Mouse (Mus musculus): ENCODE measurements around the gene Gfer. TPM values are rescaled to one million over a fixed set of nuclear protein-coding genes. Genes with fewer than 3 reads are reported as not detected.
A peak's percentile ranks its signal among the peaks of the same experiment; 100 is the strongest.
"Not testable (repeated sequence)": the region's sequence is repeated elsewhere in the genome, so short reads cannot be mapped to it uniquely, and the experiment has no call there.

Gene Gfer
- polyA plus RNA-seq, 1 experiment from 2014 or later: 27.7 TPM

DNA sequence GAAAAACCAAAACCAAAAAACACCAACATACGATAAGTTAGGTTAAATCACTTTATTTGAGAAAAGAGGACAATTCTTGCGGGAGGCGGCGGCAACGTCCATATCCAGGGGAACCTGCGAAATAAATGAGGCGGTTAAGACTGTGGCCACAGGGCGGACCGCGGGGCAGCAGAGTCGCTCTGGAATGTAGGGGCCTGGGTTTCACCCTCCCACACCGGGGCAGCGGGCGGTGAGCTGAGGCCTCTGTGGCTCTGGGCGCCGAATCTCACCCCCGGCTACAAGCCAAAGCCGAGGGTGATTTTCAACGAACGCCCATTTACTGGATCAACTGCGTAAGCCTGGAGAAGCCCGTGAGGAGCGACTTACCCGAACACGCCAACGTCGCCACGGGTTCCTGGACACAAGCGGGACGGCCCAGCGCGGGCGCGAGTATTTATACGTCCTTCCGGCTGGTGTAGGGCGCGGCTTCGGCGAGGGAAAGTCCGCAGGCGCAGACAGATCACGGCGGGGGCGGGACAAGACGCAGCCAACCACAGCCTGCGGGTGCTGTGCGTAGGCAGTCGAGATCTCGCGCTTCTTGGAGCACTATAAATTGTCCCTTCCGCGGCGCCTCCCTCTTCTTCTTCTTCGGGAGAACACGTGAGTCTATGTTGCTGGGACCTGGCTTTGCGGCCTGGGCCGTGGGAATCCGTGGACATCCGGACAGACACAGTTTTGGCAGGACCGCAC is 23.7 kb upstream of the Gfer start:
- no peaks in the 10 kb centered on the region for H3K27me3 ChIP-seq (ENCODE audit: control insufficient read depth, insufficient read depth, low read length)
- peak overlapping the region; percentile 88 for H3K9ac ChIP-seq (ENCODE audit: low read length)
- no peaks in the 10 kb centered on the region for H3K9me3 ChIP-seq (ENCODE audit: control insufficient read depth, low read length)
- TF ChIP-seq EP300 (optimal IDR thresholded peaks at IDR 0.05): peak; percentile 77
- peak; percentile 29 for TF ChIP-seq CTCF (IDR thresholded peaks at IDR 0.05; ENCODE audit: low read depth)
- peak overlapping the region; percentile 50 for H3K4me3 ChIP-seq (ENCODE audit: low read depth, low read length)
- H3K36me3 ChIP-seq (ENCODE audit: control insufficient read depth, insufficient read depth, low read length): peaks cover 10% of the 10 kb centered on the region
- H3K27ac ChIP-seq (replicated peaks): peak overlapping the region; percentile 94
- peak overlapping the region; percentile 66 for H3K4me2 ChIP-seq (replicated peaks; ENCODE audit: low read depth)
- 0 out of 2 replicates have a peak, but pooled peaks cover 2% of the 10 kb centered on the region for H3K4me1 ChIP-seq (replicated peaks; ENCODE audit: control insufficient read depth, insufficient read depth)
- ATAC-seq (ENCODE audit: low FRiP score, low TSS enrichment) (peak; percentile 97), DNase-seq (ENCODE audit: low spot score) (peak; percentile 99)
- WGBS: under 1% methylated on average over 61 of the region's 61 CpGs

DNA sequence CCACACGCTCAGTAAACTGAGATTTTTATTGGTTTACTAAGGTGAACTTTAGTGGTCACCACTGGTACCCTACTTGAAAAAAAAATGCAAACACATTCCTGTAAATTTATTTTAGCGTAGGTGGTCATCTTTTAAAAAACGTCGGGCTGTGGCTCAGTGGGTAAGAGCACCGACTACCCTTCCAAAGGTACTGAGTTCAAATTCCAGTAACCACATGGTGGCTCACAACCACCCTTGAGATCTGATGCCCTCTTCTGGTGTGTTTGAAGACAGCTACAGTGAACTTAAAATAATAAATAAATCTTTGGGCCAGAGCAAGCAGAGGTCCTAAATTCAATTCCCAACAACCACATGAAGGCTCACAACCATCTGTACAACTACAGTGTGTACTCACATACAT is 23.0 kb upstream of the Gfer start:
- not testable (repeated sequence) for H3K9me3 ChIP-seq (ENCODE audit: control insufficient read depth, low read length); H3K27ac ChIP-seq (replicated peaks); H3K4me1 ChIP-seq (replicated peaks; ENCODE audit: control insufficient read depth, insufficient read depth); ATAC-seq (ENCODE audit: low FRiP score, low TSS enrichment); DNase-seq (ENCODE audit: low spot score); H3K27me3 ChIP-seq (ENCODE audit: control insufficient read depth, insufficient read depth, low read length); H3K36me3 ChIP-seq (ENCODE audit: control insufficient read depth, insufficient read depth, low read length)
- 54% methylated on average over 5 of the region's 5 CpGs for WGBS
- peak; percentile 51 for TF ChIP-seq CTCF (IDR thresholded peaks at IDR 0.05; ENCODE audit: low read depth)
- H3K9ac ChIP-seq (ENCODE audit: low read length): peak overlapping the region; percentile 61; the same call in 1 of the 2 replicates
- H3K4me2 ChIP-seq (replicated peaks; ENCODE audit: low read depth): peak overlapping the region; percentile 24
- H3K4me3 ChIP-seq (ENCODE audit: low read depth, low read length): peak overlapping the region; percentile 50

DNA sequence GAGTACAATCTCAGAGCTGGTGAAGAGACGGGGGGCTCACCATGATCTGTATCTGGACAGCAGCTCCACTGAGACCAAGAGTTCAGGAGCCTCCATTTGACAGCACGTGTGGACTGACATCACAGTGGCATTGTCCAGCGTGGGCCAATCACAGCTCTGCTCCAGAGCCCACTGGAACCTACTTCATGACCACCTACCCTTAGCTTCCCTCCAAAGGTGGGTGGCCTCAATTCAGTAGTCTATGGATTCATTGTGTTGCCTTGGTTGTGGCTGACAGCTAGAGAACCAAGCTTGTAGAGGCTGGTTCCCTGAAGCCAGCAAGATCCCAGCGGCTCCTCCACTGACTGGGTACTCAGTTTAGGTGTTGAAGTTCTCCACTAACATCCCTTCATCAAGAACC is 22.0 kb upstream of the Gfer start, which contains the start of the genes Rnf151 and Rps2:
Gene Rnf151, minus strand, starts transcription at position 121 of the 400 bp plus-strand sequence.
Gene Rps2, plus strand, starts transcription at position 174 of the 400 bp plus-strand sequence.
- Histone ChIP-seq H3K27me3 (ENCODE audit: control insufficient read depth, insufficient read depth, low read length) (no peaks in the 10 kb centered on the region), H3K36me3 (ENCODE audit: control insufficient read depth, insufficient read depth, low read length) (peaks cover 10% of the 10 kb centered on the region), H3K9me3 (ENCODE audit: control insufficient read depth, low read length) (no peaks in the 10 kb centered on the region), H3K4me3 (ENCODE audit: low read depth, low read length) (peak within 1 kb of the TSS; percentile 50), H3K9ac (ENCODE audit: low read length) (no peak within 1 kb of the TSS), H3K27ac (replicated peaks) (no peak within 1 kb of the TSS), H3K4me1 (replicated peaks; ENCODE audit: control insufficient read depth, insufficient read depth) (0 out of 2 replicates have a peak, but pooled peaks cover 2% of the 10 kb centered on the region), H3K4me2 (replicated peaks; ENCODE audit: low read depth) (peak within 1 kb of the TSS; percentile 24)
- no peak for ATAC-seq (ENCODE audit: low FRiP score, low TSS enrichment)
- no peak for DNase-seq (ENCODE audit: low spot score)
- WGBS: 77% methylated on average over 4 of the region's 4 CpGs
- TF ChIP-seq CTCF (IDR thresholded peaks at IDR 0.05; ENCODE audit: low read depth) (no peak), EP300 (optimal IDR thresholded peaks at IDR 0.05) (no peak)

DNA sequence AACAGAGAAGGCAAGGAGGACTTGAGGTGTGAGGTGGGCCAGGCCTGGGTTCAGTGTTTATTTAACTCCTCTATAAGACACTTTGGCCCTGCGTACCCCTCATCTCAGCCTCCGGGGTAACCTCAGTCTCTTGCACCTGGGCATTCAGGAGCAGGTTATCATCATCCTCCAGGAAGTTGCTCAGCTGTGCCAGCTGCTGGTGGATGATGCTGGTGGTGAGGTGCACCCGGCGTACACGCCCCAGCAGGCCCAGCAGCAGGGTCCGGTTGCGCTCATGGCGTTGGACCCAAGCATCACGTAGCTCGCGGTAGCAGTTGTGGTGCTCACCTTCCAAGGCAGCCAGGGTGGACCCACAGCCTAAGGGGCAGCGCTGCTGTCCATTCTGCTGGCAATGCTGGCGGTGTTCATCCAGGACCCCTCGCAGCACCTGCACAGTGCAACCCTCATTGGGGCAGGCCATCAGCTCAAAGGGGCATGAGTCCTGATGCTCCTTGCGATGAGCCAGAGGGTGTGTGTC is 20.3 kb upstream of the Gfer start:
- no peak for DNase-seq (ENCODE audit: low spot score)
- no peak overlapping the region for H3K4me3 ChIP-seq (ENCODE audit: low read depth, low read length)
- H3K9ac ChIP-seq (ENCODE audit: low read length): no peak overlapping the region
- no peaks in the 10 kb centered on the region for H3K4me1 ChIP-seq (replicated peaks; ENCODE audit: control insufficient read depth, insufficient read depth)
- no peak overlapping the region for H3K4me2 ChIP-seq (replicated peaks; ENCODE audit: low read depth)
- ATAC-seq (ENCODE audit: low FRiP score, low TSS enrichment): no peak
- H3K36me3 ChIP-seq (ENCODE audit: control insufficient read depth, insufficient read depth, low read length): peaks cover under 1% of the 10 kb centered on the region; the same call in 1 of the 2 replicates
- 94% methylated on average over 15 of the region's 15 CpGs for WGBS
- H3K9me3 ChIP-seq (ENCODE audit: control insufficient read depth, low read length): no peaks in the 10 kb centered on the region
- no peaks in the 10 kb centered on the region for H3K27me3 ChIP-seq (ENCODE audit: control insufficient read depth, insufficient read depth, low read length)
- TF ChIP-seq CTCF (IDR thresholded peaks at IDR 0.05; ENCODE audit: low read depth) (no peak), EP300 (optimal IDR thresholded peaks at IDR 0.05) (no peak)
- H3K27ac ChIP-seq (replicated peaks): no peak overlapping the region

DNA sequence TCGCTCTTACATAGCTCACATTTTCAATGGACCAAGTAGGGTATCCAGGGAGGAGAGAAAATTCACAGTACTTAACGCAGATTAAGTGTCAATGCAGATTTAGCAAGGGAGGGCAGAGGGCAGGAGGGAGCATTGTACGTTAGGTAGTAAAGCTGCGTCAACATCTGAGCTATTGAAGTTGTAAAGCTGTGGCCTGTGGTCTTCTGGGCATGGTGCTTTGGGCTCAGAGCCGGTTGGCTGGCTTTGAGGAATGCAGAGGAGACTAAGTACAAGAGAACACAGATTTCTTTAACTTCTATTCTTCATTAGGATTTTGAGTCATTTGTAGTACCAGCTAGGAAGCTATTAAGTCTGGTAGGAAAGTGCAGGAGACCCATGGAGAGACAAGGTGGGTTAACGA is 19.6 kb upstream of the Gfer start:
- ATAC-seq (ENCODE audit: low FRiP score, low TSS enrichment): no peak
- no peaks in the 10 kb centered on the region for H3K9me3 ChIP-seq (ENCODE audit: control insufficient read depth, low read length)
- H3K27me3 ChIP-seq (ENCODE audit: control insufficient read depth, insufficient read depth, low read length): no peaks in the 10 kb centered on the region
- H3K9ac ChIP-seq (ENCODE audit: low read length): no peak overlapping the region
- no peaks in the 10 kb centered on the region for H3K4me1 ChIP-seq (replicated peaks; ENCODE audit: control insufficient read depth, insufficient read depth)
- no peaks in the 10 kb centered on the region for H3K36me3 ChIP-seq (ENCODE audit: control insufficient read depth, insufficient read depth, low read length)
- no peak for DNase-seq (ENCODE audit: low spot score)
- H3K27ac ChIP-seq (replicated peaks): no peak overlapping the region
- no peak overlapping the region for H3K4me2 ChIP-seq (replicated peaks; ENCODE audit: low read depth)
- no peak overlapping the region for H3K4me3 ChIP-seq (ENCODE audit: low read depth, low read length)
- TF ChIP-seq EP300 (optimal IDR thresholded peaks at IDR 0.05) (no peak), CTCF (IDR thresholded peaks at IDR 0.05; ENCODE audit: low read depth) (no peak)
- WGBS: 69% methylated on average over 6 of the region's 6 CpGs

DNA sequence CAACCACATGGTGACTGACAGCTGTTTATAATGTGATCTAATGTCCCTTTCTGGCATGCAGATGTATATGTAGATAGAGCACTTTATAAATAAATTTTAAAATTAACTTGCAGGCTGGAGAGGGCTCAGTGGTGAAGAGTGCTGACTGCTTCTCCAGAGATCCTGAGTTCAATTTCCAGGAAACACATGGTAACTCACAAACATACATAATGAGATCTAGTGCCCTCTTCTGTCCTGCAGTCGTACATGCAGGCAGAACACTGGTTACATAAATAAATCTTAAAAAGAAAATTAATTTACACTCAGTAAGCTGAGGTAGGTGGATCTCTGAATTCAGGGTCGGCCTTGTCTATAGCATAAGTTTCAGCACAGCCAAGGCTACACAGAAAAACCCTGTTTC is 12.7 kb upstream of the Gfer start:
- Histone ChIP-seq H3K27me3 (ENCODE audit: control insufficient read depth, insufficient read depth, low read length) (no peaks in the 10 kb centered on the region), H3K4me2 (replicated peaks; ENCODE audit: low read depth) (no peak overlapping the region), H3K9me3 (ENCODE audit: control insufficient read depth, low read length) (no peaks in the 10 kb centered on the region), H3K4me1 (replicated peaks; ENCODE audit: control insufficient read depth, insufficient read depth) (no peaks in the 10 kb centered on the region), H3K9ac (ENCODE audit: low read length) (no peak overlapping the region), H3K27ac (replicated peaks) (no peak overlapping the region), H3K4me3 (ENCODE audit: low read depth, low read length) (no peak overlapping the region), H3K36me3 (ENCODE audit: control insufficient read depth, insufficient read depth, low read length) (peaks cover 11% of the 10 kb centered on the region)
- DNase-seq (ENCODE audit: low spot score): no peak
- ATAC-seq (ENCODE audit: low FRiP score, low TSS enrichment): 0 out of 2 replicates have a peak, but pooled peaks have one; percentile 9
- WGBS: 34% methylated on average over 2 of the region's 2 CpGs
- TF ChIP-seq CTCF (IDR thresholded peaks at IDR 0.05; ENCODE audit: low read depth): peak; percentile 66
- no peak for TF ChIP-seq EP300 (optimal IDR thresholded peaks at IDR 0.05)

All from stomach, postnatal 0 days (tissue).